Mouse (Mus musculus) liver, embryonic 16.5 days (tissue): ENCODE measurements at regions not wholly inside any gene's neighbourhood (a gene's known extent, or its start where the extent isn't known, plus 50 kb on each side); places are given as distances from the start of the nearest gene placed in this dataset.

Experiments used
- ATAC-seq: fragments of 200-750 bp; cut with Nextera tagmentation; 2 replicates; pipeline ENCODE4 v1.8.0; 2017; ENCODE audit warnings: low read depth, mild to moderate bottlenecking, moderate number of reproducible peaks, moderate library complexity
- H3K27ac ChIP-seq: fragments of 300-500 bp; sonication (generic); 2 replicates; pipeline ENCODE4 v1.5.1; 2014; ENCODE audit warnings: mild to moderate bottlenecking, low read length
- H3K27me3 ChIP-seq: fragments of 300-500 bp; sonication (generic); 2 replicates; pipeline ENCODE4 v1.6.1; 2014; ENCODE audit warnings: low read depth, low read length, mixed read lengths; ENCODE audit not compliant: control insufficient read depth, insufficient read depth
- H3K36me3 ChIP-seq: fragments of 300-500 bp; sonication (generic); 2 replicates; pipeline ENCODE4 v1.6.1; 2014; ENCODE audit warnings: mild to moderate bottlenecking; ENCODE audit not compliant: control insufficient read depth, insufficient read depth
- H3K4me1 ChIP-seq: fragments of 300-500 bp; sonication (generic); 2 replicates; pipeline ENCODE4 v1.6.1; 2014; ENCODE audit warnings: low read depth, low read length, mixed read lengths; ENCODE audit not compliant: control insufficient read depth
- H3K4me2 ChIP-seq: fragments of 300-500 bp; sonication (generic); 2 replicates; pipeline ENCODE4 v1.6.1; 2014; ENCODE audit warnings: low read depth, low read length, mixed read lengths
- H3K4me3 ChIP-seq: fragments of 300-500 bp; sonication (generic); 2 replicates; pipeline ENCODE4 v1.5.1; 2014; ENCODE audit warnings: low read depth, mild to moderate bottlenecking, low read length
- H3K9ac ChIP-seq: fragments of 300-500 bp; sonication (generic); 2 replicates; pipeline ENCODE4 v1.6.1; 2014; ENCODE audit warnings: low read depth, low read length
- H3K9me3 ChIP-seq: fragments of 300-500 bp; sonication (generic); replicated peaks from 2 replicates; pipeline ENCODE4 v1.6.1; 2016; ENCODE audit warnings: low read length; ENCODE audit not compliant: control insufficient read depth
- WGBS: fragments of 180-500 bp; shearing (Covaris S2); extraction: QIAGEN DNeasy Blood & Tissue Kit; methylation state at CpG from one replicate; pipeline ENCODE4 v1.1.7; 2014; ENCODE audit not compliant: insufficient replicate concordance; 5-methylcytosine and 5-hydroxymethylcytosine counted together

- no peak overlapping the region for H3K9ac ChIP-seq
- ATAC-seq: no peak
Observed at GRCm38 (mm10) chr1:136694983-136695382, 70.3 kb downstream of the Zfp281 start.

DNA sequence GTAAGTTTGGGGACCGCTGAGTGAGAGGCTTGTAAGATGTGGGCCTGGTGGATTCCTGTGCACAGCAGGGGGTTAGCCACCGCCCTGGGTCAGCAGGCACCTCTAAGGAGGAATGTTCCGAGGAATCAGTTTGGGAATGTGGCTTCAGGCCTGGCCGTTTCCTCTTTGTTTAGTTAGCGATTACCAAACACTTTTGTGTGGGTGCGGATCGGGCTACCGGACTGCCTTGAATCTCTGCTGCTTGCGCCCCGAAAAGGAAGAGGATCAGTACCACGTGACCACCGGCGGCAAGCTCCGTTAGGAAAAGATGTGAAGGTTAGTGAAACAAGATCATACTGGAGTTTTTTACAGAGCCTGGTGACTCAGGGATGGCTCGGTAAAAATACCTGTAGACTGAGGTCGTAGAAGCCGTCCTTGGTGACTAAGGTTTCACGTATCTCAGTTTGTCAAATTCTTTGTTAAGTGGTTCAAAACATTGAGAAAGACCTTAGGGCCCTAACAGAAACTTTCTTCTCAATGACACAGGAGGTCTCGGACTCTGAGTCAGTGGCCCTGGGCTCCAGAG, 71.5 kb downstream of the Zfp281 start:
- Histone ChIP-seq H3K27ac (peak overlapping the region; percentile 47), H3K9ac (no peak overlapping the region; the same call in 1 of the 2 replicates), H3K9me3 (no peaks in the 10 kb centered on the region), H3K4me2 (peak overlapping the region; percentile 30), H3K4me1 (no peaks in the 10 kb centered on the region; the same call in none of the 2 replicates), H3K36me3 (no peaks in the 10 kb centered on the region), H3K4me3 (0 out of 2 replicates have a peak overlapping the region, but pooled peaks have one; percentile 6), H3K27me3 (no peaks in the 10 kb centered on the region)
- WGBS: 36% methylated on average over 19 of the region's 19 CpGs
- 0 out of 2 replicates have a peak, but pooled peaks have one; percentile 25 for ATAC-seq

More at GRCm38 (mm10) chr1:136694983-136695382, 70.3 kb downstream of the Zfp281 start:
- H3K9me3 ChIP-seq: no peaks in the 10 kb centered on the region
- no peaks in the 10 kb centered on the region for H3K36me3 ChIP-seq
- H3K4me3 ChIP-seq: no peak overlapping the region
- no peak overlapping the region for H3K27ac ChIP-seq
- WGBS: 22% methylated on average over 7 of the region's 7 CpGs
- no peak overlapping the region for H3K4me2 ChIP-seq
- H3K4me1 ChIP-seq: no peaks in the 10 kb centered on the region; the same call in none of the 2 replicates
- H3K27me3 ChIP-seq: no peaks in the 10 kb centered on the region

DNA sequence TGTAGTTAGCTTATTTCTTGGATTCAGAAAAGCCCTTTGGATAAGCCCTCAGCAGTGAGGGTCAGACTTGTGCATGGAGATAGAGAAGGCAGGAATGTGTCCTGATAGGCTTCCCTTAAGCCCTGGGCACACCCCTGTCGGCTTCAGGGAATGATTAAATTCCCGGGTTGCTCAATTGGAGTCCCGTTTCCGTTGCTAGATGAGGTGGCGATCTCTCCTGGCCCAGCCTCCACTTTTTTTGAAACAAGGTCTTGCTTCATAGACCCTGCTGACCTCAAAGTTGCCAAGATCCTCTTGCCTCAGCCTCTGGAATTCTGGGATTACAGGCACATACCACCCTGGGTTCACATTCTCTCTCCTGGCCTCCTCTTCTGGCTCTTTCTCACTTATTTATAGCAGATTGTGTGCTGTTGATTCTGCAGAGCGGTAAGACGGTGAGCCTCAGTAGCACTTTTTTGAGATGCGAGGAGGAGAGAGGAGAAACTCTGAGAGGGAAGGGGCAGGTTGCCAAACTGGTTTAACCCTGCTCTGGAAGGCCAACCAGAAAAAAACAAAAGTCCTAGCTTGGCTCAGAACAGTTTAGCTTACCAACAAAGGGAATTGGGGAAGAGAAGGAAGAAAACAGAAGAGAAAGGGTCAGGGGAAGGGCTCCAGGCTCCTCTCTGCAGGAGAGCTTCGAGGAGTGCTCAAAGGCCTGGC, 73.9 kb downstream of the Zfp281 start:
- Histone ChIP-seq H3K4me2 (no peak overlapping the region), H3K9me3 (no peaks in the 10 kb centered on the region), H3K4me1 (no peaks in the 10 kb centered on the region; the same call in none of the 2 replicates), H3K27me3 (no peaks in the 10 kb centered on the region), H3K9ac (no peak overlapping the region), H3K4me3 (no peak overlapping the region), H3K27ac (peak overlapping the region; percentile 40), H3K36me3 (no peaks in the 10 kb centered on the region)
- peak; percentile 75 for ATAC-seq
- 49% methylated on average over 9 of the region's 9 CpGs for WGBS

DNA sequence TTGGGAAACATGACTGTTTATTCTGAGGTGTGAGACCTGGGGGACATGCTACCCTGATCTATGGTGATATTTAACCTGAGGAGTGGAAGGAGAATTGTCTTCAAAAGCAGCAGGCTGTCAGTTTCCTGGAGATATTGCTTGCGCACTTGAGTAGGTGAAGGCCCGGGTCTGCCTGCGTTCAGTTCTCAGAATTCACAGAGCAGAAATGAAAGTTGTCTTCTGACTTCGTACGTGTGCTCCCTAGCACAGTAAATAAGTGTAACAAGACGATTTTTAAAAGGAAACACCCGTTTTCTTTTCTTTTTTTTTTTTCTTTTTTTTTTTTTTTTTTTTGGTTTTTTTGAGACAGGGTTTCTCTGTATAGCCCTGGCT, 74.4 kb downstream of the Zfp281 start:
- no peaks in the 10 kb centered on the region for H3K27me3 ChIP-seq
- H3K9ac ChIP-seq: no peak overlapping the region
- H3K27ac ChIP-seq: peak overlapping the region; percentile 40
- H3K36me3 ChIP-seq: no peaks in the 10 kb centered on the region
- no peaks in the 10 kb centered on the region for H3K9me3 ChIP-seq
- H3K4me1 ChIP-seq: no peaks in the 10 kb centered on the region; the same call in none of the 2 replicates
- WGBS: 46% methylated on average over 7 of the region's 7 CpGs
- no peak for ATAC-seq
- H3K4me2 ChIP-seq: no peak overlapping the region
- H3K4me3 ChIP-seq: no peak overlapping the region

DNA sequence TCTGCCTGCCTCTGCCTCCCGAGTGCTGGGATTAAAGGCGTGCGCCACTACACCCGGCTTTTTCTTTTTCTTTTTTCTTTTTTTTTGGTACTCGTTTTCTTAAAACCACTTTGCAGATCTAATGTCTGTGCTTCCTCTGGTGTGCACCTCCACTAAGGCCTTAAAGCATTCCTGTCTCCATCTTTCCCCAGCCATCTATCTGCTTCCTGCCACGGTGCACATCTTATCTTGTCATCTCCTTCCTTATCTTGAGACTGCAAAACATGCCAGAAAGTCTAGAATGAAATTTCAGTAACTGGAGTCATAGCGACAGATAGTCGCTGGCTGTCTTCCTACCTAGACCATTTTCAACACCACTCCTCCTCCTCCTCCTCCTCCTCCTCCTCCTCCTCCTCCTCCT, 74.9 kb downstream of the Zfp281 start:
- ATAC-seq: no peak
- Histone ChIP-seq H3K9me3 (no peaks in the 10 kb centered on the region), H3K4me2 (no peak overlapping the region), H3K9ac (no peak overlapping the region), H3K4me1 (no peaks in the 10 kb centered on the region; the same call in none of the 2 replicates), H3K27me3 (no peaks in the 10 kb centered on the region), H3K36me3 (no peaks in the 10 kb centered on the region), H3K4me3 (no peak overlapping the region), H3K27ac (no peak overlapping the region)
- 50% methylated on average over 8 of the region's 8 CpGs for WGBS

DNA sequence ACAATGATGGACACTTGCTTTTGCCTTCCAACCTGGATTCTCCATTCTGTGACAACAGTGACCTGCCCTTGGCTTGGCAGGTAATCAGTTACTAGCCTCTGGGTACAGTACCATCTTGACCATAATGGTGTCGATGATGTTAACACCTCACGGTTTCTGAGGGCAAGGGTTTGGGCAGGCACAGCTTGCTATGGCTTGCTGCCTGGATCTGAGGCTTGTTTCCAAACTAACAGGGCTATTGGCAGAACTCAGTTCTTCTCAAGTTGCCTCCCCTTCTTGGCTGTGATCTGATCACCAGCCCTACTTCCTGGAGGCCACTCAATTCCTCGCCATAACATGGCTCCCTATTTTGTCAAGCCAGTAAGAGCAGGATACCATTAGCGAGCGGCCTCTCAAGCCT, 79.4 kb downstream of the Zfp281 start:
- 81% methylated on average over 5 of the region's 5 CpGs for WGBS
- H3K9ac ChIP-seq: no peak overlapping the region
- no peak for ATAC-seq
- H3K9me3 ChIP-seq: no peaks in the 10 kb centered on the region
- no peaks in the 10 kb centered on the region for H3K4me1 ChIP-seq
- no peaks in the 10 kb centered on the region for H3K27me3 ChIP-seq
- no peaks in the 10 kb centered on the region for H3K36me3 ChIP-seq
- H3K27ac ChIP-seq: no peak overlapping the region
- H3K4me3 ChIP-seq: no peak overlapping the region
- H3K4me2 ChIP-seq: no peak overlapping the region

- Histone ChIP-seq H3K9ac (no peak overlapping the region), H3K27me3 (no peaks in the 10 kb centered on the region), H3K36me3 (no peaks in the 10 kb centered on the region), H3K4me3 (no peak overlapping the region), H3K9me3 (no peaks in the 10 kb centered on the region), H3K27ac (no peak overlapping the region), H3K4me1 (no peaks in the 10 kb centered on the region), H3K4me2 (no peak overlapping the region)
- WGBS: 62% methylated on average over 8 of the region's 8 CpGs
- no peak for ATAC-seq
Observed at GRCm38 (mm10) chr1:136706509-136706908, 81.8 kb downstream of the Zfp281 start.

DNA sequence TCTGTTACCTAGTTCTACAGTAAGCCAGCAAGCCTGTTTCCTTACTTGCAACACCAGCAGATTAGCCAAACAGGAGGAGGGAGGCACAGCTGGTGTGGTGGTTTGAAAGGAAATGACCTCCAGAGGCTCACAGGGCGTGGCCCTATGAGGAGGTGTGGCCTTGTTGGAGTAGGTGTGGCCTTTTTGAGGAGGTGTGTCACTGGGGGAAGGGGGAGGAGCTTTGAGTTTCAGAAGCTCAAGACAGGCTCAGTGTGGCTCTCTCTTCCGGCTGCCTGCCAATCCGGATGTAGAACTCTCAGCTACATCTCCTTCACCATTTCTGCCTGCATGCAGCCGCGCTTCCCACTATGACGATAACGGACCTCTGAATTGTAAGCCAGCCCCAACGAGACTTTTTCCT, 82.7 kb downstream of the Zfp281 start:
- ATAC-seq: no peak; the same call in 1 of the 2 replicates
- Histone ChIP-seq H3K4me1 (no peaks in the 10 kb centered on the region), H3K27ac (no peak overlapping the region), H3K9ac (no peak overlapping the region), H3K36me3 (no peaks in the 10 kb centered on the region), H3K27me3 (no peaks in the 10 kb centered on the region), H3K4me2 (no peak overlapping the region), H3K9me3 (no peaks in the 10 kb centered on the region), H3K4me3 (no peak overlapping the region)
- 79% methylated on average over 8 of the region's 8 CpGs for WGBS

- 81% methylated on average over 12 of the region's 12 CpGs for WGBS
- Histone ChIP-seq H3K4me2 (no peak overlapping the region), H3K4me3 (no peak overlapping the region), H3K27me3 (no peaks in the 10 kb centered on the region), H3K27ac (no peak overlapping the region), H3K9me3 (no peaks in the 10 kb centered on the region), H3K4me1 (no peaks in the 10 kb centered on the region), H3K9ac (no peak overlapping the region), H3K36me3 (no peaks in the 10 kb centered on the region)
- no peak for ATAC-seq
Observed at GRCm38 (mm10) chr1:136707866-136708265, 83.2 kb downstream of the Zfp281 start.
